Mouse (Mus musculus): ENCODE results near the gene Eef1g. TPM values are rescaled to one million over a fixed set of nuclear protein-coding genes. Genes with fewer than 3 reads are reported as not detected.
A peak's percentile ranks its signal among the peaks of the same experiment; 100 is the strongest.

The Eef1g gene
- polyA plus RNA-seq, 1 experiment, result 896 TPM

GRCm38 (mm10) chr19:9027795-9028194 is 61.0 kb downstream of the Eef1g start:
- no peak overlapping the region for H3K4me2 ChIP-seq (ENCODE audit: low read depth)

More at GRCm38 (mm10) chr19:9027795-9028194, 61.0 kb downstream of the Eef1g start:
- Histone ChIP-seq H3K79me2 (ENCODE audit: control insufficient read depth, insufficient read depth) (no peaks in the 10 kb centered on the region), H3K4me3 (no peak overlapping the region), H3ac (ENCODE audit: control insufficient read depth, insufficient read length) (no peak overlapping the region), H3K27me3 (ENCODE audit: control insufficient read depth, insufficient read depth, insufficient read length) (no peaks in the 10 kb centered on the region), H3K36me3 (ENCODE audit: control insufficient read depth, insufficient read depth) (no peaks in the 10 kb centered on the region)
- TF ChIP-seq TCF3 (IDR thresholded peaks at IDR 0.05; ENCODE audit: insufficient read length, low read depth), result no peak
- TF ChIP-seq TCF12 (IDR thresholded peaks at IDR 0.05; ENCODE audit: insufficient read depth, poor library complexity, severe bottlenecking), result no peak
- TF ChIP-seq POLR2AphosphoS2 (IDR thresholded peaks at IDR 0.05; ENCODE audit: insufficient read length, low read depth), result no peak
- no peak for TF ChIP-seq USF1 (IDR thresholded peaks at IDR 0.05; ENCODE audit: low read depth)
- TF ChIP-seq MAX (IDR thresholded peaks at IDR 0.05; ENCODE audit: low read depth), result no peak
- no peak for TF ChIP-seq CEBPB (IDR thresholded peaks at IDR 0.05; ENCODE audit: insufficient read depth, poor library complexity, severe bottlenecking)
- TF ChIP-seq SRF (IDR thresholded peaks at IDR 0.05; ENCODE audit: control insufficient read depth, insufficient read length, low read depth), result no peak
- TF ChIP-seq MYOG (IDR thresholded peaks at IDR 0.05; ENCODE audit: control insufficient read depth in 1 of 3, insufficient read depth in 1 of 3, insufficient read length in 2 of 3, low read depth in 2 of 3), result peak; percentile 25 to 85 (median 79)
- TF ChIP-seq REST (IDR thresholded peaks at IDR 0.05; ENCODE audit: insufficient read depth, insufficient read length), result no peak
- no peak for TF ChIP-seq POLR2A (IDR thresholded peaks at IDR 0.05; ENCODE audit: insufficient read length, low read depth)
- TF ChIP-seq MYOD1 (IDR thresholded peaks at IDR 0.05; ENCODE audit: control insufficient read depth in 1 of 3, insufficient read length in 2 of 3, low read depth in 2 of 3), result peak in 2 of 3 experiments; percentile 22 to 66
- no peak for TF ChIP-seq E2F4 (IDR thresholded peaks at IDR 0.05; ENCODE audit: insufficient read depth)

Other genes starting within 250 kb of the Eef1g start
- gene Slc3a2, start 243.7 kb upstream of the Eef1g start, polyA plus RNA-seq (2012; fragmentation: generic; extraction: Trizol), result 806 TPM
- 109 TPM for gene Wdr74, start 231.2 kb upstream of the Eef1g start, polyA plus RNA-seq (2012; fragmentation: generic; extraction: Trizol)
- gene 1700092M07Rik, start 226.3 kb upstream of the Eef1g start, polyA plus RNA-seq (2012; fragmentation: generic; extraction: Trizol), result 0.94 TPM
- 49.5 TPM for gene Stx5a, start 225.6 kb upstream of the Eef1g start, polyA plus RNA-seq (2012; fragmentation: generic; extraction: Trizol)
- gene Nxf1, start 210.0 kb upstream of the Eef1g start, polyA plus RNA-seq (2012; fragmentation: generic; extraction: Trizol), result 64.3 TPM
- 59.4 TPM for gene Tmem223, start 196.0 kb upstream of the Eef1g start, polyA plus RNA-seq (2012; fragmentation: generic; extraction: Trizol)
- gene Tmem179b, start 192.6 kb upstream of the Eef1g start, polyA plus RNA-seq (2012; fragmentation: generic; extraction: Trizol), result 31.6 TPM
- gene Taf6l, start 180.6 kb upstream of the Eef1g start, polyA plus RNA-seq (2012; fragmentation: generic; extraction: Trizol), result 19.6 TPM
- gene Polr2g, start 168.5 kb upstream of the Eef1g start, polyA plus RNA-seq (2012; fragmentation: generic; extraction: Trizol), result 152 TPM
- 2.4 TPM for gene Zbtb3, start 164.5 kb upstream of the Eef1g start, polyA plus RNA-seq (2012; fragmentation: generic; extraction: Trizol)
- 18.7 TPM for gene Ttc9c, start 147.7 kb upstream of the Eef1g start, polyA plus RNA-seq (2012; fragmentation: generic; extraction: Trizol)
- gene Hnrnpul2, start 147.0 kb upstream of the Eef1g start, polyA plus RNA-seq (2012; fragmentation: generic; extraction: Trizol), result 42.1 TPM
- gene AC129217.1, start 137.3 kb upstream of the Eef1g start, polyA plus RNA-seq (2012; fragmentation: generic; extraction: Trizol), result 1.00 TPM
- gene Bscl2, start 129.6 kb upstream of the Eef1g start, polyA plus RNA-seq (2012; fragmentation: generic; extraction: Trizol), result 5.7 TPM
- gene Gng3, start 127.8 kb upstream of the Eef1g start, polyA plus RNA-seq (2012; fragmentation: generic; extraction: Trizol), result 0.25 TPM
- 0.25 TPM for gene Lrrn4cl, start 116.3 kb upstream of the Eef1g start, polyA plus RNA-seq (2012; fragmentation: generic; extraction: Trizol)
- 236 TPM for gene Ubxn1, start 95.5 kb upstream of the Eef1g start, polyA plus RNA-seq (2012; fragmentation: generic; extraction: Trizol)
- 37.0 TPM for gene Uqcc3, start 86.1 kb upstream of the Eef1g start, polyA plus RNA-seq (2012; fragmentation: generic; extraction: Trizol)
- 3.3 TPM for gene Lbhd1, start 83.3 kb upstream of the Eef1g start, polyA plus RNA-seq (2012; fragmentation: generic; extraction: Trizol)
- gene Gm49403, start 83.1 kb upstream of the Eef1g start, polyA plus RNA-seq (2012; fragmentation: generic; extraction: Trizol), result not detected
- 73.1 TPM for gene 1810009A15Rik, start 78.2 kb upstream of the Eef1g start, polyA plus RNA-seq (2012; fragmentation: generic; extraction: Trizol)
- 0.44 TPM for gene Gm49416, start 78.1 kb upstream of the Eef1g start, polyA plus RNA-seq (2012; fragmentation: generic; extraction: Trizol)
- 23.2 TPM for gene Ints5, start 74.0 kb upstream of the Eef1g start, polyA plus RNA-seq (2012; fragmentation: generic; extraction: Trizol)
- 109 TPM for gene Ganab, start 69.0 kb upstream of the Eef1g start, polyA plus RNA-seq (2012; fragmentation: generic; extraction: Trizol)
- 66.3 TPM for gene B3gat3, start 46.7 kb upstream of the Eef1g start, polyA plus RNA-seq (2012; fragmentation: generic; extraction: Trizol)
- gene Rom1, start 37.7 kb upstream of the Eef1g start, polyA plus RNA-seq (2012; fragmentation: generic; extraction: Trizol), result 6.0 TPM
- gene Eml3, start 37.5 kb upstream of the Eef1g start, polyA plus RNA-seq (2012; fragmentation: generic; extraction: Trizol), result 14.7 TPM
- gene Mta2, start 25.2 kb upstream of the Eef1g start, polyA plus RNA-seq (2012; fragmentation: generic; extraction: Trizol), result 81.5 TPM
- 24.9 TPM for gene Tut1, start 13.2 kb upstream of the Eef1g start, polyA plus RNA-seq (2012; fragmentation: generic; extraction: Trizol)
- gene Ahnak, start 22.2 kb downstream of the Eef1g start, polyA plus RNA-seq (2012; fragmentation: generic; extraction: Trizol), result 93.3 TPM
- gene Scgb1a1, start 120.9 kb downstream of the Eef1g start, polyA plus RNA-seq (2012; fragmentation: generic; extraction: Trizol), result not detected
- 5.0 TPM for gene Asrgl1, start 168.6 kb downstream of the Eef1g start, polyA plus RNA-seq (2012; fragmentation: generic; extraction: Trizol)

Measured in myocyte (in vitro differentiated cells).